Mouse (Mus musculus): ENCODE results near the gene Myof.

Myof gene

DNA sequence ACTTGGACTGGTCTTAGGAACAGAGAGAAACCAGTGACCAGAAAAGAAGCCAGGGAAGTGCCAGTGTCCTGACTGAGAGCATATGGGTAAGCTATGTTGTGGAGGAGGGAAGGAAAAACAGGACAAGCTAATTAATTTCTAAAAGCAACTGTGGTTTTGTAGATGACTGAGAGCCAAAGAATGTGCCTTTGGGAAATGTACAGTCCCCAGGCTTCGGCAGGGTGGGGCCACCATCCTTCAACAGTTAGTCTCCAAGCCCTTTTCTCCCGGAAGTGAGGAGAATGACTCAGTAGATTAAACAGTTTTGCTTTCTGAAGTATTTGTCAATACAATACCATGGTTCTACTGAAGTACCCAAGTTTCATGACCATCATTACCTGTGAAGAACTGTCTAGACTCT lies 5.1 kb downstream of the Myof start:
- peak; percentile 53 for DNase-seq

DNA sequence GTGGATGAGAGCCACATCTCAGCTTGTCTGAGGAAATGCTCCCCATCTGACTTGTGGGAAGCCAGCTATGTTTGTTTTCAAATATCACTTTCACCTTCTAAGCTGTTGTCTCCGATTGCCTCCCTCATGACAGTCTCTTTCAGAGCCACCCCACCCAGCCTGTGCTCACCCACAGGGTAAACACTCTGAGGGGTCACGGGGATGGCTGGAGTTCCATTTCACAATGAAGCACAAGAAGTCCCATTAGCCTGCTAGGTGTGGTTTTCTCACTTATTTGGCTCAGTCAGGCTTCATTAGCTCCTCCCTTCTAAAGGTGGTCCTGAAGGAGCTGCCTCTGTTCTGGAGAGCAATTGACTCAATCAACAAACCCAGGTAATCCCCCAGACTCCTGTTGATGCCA lies 7.6 kb downstream of the Myof start:
- DNase-seq, result no peak

DNA sequence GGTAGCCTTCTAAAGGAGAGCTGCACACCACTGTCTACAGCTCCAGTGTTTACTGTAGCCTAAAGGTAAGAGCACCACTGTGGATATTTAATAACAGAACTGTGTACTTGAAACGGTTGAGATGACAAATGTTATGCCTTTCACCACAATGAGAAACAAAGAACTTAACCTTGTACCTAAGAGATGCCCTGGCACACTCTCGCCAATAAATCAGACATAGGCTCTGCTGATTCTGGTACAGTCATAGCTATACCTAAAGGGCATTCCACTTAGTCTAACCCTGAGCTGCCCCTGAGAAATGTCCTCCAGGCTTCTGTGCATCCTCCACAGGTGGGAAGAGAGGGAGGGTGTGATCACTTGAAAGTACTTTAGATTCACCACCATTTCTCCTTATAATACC lies 8.7 kb downstream of the Myof start:
- DNase-seq, result no peak

DNA sequence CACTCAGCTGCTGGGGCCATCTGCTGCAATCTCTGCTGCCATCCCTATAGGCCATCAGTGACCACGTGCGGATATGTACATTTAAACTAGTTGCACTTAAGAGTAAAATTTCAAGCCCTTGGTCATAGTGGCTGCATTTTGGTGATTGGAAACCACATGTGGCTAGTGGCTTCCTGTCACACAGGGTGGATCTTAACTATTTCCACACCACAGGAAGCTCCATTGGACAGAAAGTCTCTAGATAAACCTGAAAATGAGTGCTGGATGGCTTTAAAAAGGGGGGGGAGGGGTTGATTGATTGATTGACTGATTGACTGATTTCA lies 9.7 kb downstream of the Myof start:
- no peak for DNase-seq

DNA sequence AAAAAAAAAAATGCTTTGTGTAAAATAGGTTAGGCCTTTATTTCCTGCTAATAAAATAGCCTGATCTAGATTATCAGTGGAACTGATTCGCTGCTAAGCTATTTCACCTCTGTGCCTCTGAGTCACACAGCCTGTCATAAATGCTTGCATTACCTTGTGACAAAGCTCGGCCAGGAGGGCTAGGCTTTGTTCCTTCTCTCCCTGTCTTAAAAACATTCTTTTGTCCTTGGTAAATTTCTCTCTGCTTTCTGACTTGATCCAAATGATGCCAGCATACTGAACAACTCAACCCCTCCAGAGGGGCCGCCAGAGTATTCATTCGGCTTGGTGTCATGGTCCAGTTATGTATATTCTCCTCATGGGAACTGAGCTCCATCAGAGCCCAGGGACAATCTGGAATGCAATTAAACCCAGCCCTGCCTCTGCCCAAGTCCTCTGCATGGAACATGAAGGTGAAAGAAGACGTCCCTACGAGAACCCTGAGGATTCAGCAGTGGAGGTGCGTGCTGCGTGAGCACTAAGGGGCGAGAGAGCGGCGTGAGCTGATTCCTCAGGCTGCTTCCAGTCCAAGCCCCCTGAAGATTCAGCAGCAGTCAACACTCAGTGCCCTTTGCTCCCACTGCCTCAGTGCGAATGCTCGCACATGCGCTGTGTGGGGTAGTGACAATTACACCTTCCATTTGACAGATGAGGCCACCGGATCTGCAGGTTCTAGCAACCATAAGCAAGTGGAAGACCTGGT lies 10.2 kb downstream of the Myof start:
- DNase-seq, result no peak

DNA sequence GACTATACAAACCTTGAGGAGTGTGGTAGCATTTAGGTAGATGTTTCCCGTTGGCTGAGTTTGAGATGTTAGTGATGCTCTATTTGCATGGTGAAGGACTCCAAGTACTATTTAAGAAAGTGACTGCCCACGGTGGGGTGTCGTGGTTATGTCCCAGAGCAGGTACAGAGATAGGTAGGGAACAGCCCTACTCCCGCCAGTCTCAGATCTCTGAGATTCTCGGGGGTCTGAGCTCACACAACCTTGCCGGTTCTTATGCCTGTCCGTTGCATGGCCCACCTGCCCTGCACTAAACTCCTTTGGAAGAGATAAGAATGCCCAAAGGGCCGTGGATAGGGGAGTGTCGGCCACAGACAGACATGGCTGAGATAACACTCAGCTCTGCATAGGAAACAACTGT lies 12.2 kb downstream of the Myof start:
- DNase-seq, result no peak

DNA sequence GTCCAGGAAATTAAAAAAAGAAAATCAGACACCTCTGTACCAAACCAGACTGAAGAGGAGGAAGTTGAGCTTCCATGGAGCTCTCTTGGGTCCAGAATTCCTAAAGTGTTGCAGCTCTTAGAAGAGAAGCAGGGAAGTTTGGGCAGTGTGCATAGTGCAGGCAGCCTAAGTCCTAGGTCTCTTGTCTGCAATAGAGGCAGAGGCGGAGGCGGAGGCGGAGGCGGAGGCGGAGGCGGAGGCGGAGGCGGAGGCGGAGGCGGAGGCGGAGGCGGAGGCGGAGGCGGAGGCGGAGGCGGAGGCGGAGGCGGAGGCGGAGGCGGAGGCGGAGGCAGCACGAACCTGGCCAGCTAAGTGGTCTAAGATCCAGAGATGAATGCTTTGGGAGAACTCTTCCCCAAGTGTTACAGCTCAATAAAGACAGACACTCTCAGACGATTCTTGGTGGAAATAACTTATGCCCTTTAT lies 12.7 kb downstream of the Myof start:
- peak; percentile 81 for DNase-seq

DNA sequence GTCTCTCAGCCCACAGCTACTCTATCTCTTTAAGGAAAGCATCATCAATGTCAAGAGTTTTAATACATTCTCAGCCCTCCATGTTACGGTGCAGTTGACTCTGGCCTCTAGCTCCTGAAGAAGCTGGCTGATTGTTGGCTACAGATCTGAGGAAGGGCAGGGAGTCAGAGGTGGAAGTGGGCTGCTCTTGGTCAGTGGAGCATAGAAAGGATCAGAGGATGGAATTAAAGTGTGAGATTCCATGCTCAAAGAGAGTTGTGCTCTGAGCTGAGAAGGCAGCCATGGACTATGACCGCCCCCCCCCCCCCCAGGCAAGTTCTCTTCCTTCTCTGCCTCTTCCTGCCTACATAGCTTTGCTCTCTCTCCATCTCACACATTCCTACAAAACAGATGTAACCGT lies 13.5 kb downstream of the Myof start:
- no peak for DNase-seq

DNA sequence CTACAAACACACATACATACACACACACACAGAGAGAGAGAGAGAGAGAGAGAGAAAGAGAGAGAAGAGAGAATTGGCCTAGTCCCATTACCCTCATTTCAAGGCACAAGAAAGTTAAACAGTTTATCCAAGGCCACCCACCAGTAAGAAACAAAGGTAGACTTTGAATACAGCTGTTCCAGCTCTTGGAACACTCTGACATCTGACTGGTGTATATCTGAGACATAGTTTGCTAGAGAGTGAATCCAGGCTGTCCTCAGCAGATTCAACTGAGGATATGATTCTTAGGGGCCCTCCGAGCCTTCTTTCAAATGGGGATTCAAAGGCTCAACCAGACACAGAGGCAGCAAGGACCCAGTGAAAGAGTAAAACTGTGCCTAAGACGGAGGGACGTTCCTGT lies 14.1 kb downstream of the Myof start:
- DNase-seq, result peak; percentile 51

DNA sequence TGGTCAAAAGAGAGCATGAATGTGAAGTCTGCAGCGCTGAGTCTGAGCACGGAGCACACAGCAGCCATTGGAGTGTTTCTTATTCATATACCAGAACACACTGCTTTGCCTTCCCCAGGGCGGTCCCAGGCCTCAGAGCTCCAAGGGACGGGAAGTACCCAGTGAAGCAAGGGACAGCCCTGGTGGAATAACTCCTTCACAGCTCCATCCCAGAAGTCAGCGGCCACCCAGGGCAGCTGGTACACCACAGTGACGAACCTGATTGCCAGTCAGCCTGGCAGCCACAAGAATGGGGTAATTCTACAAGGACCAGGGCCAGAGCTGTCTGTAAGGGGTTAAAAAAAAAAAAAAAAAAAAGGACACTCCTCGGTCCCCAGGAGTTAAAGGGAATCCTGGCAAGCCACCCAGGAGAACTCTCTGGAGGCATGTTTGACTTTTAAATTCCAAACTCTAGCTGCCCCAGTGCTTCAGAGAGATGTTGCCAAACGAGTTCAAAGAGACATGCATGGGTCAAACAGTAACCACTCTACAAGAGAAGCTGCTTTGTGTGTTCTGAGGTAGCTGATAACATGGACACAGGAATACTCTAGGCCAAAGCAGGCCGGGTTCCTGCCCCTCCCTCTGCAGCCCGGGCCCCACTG lies 15.4 kb downstream of the Myof start:
- DNase-seq, result peak; percentile 79

DNA sequence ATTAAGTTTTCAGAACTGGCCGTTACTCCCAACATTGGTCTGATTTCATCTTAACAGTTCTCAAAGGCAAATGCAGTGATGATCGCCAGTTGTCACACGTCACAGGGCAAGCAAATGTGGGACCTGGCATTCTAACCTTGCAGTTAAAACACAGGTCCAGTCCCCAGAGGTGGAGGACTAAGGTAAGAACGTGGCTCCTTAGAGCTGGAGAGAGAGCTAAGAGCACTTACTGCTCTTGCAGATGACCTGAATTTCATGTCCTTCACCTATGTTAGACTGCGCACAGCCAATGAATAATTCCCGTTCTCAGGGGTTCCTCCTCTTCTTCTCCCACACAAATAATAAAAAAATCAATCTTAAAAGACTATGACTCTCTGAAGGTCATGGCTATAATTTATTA lies 16.0 kb downstream of the Myof start:
- no peak for DNase-seq

DNA sequence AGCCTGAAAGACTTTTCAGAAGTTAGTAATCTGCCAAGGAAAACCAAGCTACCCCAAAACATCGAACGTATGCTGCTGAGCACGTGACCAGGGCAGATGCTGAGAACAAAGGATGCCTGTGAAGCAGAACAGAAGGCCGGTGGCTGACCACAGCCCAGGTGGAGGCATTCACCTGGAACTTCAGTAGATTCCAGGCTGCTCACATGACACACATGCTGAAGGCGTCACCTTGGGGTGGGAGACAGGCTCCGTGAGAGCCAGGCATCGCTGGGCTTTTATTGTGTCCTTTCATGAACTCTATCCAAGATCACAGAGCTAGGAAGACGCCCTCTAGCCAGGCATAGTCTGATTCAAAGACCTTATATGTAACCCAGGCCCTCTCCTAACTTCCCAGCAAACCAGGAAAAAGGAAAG lies 17.2 kb downstream of the Myof start:
- peak; percentile 43 for DNase-seq

DNA sequence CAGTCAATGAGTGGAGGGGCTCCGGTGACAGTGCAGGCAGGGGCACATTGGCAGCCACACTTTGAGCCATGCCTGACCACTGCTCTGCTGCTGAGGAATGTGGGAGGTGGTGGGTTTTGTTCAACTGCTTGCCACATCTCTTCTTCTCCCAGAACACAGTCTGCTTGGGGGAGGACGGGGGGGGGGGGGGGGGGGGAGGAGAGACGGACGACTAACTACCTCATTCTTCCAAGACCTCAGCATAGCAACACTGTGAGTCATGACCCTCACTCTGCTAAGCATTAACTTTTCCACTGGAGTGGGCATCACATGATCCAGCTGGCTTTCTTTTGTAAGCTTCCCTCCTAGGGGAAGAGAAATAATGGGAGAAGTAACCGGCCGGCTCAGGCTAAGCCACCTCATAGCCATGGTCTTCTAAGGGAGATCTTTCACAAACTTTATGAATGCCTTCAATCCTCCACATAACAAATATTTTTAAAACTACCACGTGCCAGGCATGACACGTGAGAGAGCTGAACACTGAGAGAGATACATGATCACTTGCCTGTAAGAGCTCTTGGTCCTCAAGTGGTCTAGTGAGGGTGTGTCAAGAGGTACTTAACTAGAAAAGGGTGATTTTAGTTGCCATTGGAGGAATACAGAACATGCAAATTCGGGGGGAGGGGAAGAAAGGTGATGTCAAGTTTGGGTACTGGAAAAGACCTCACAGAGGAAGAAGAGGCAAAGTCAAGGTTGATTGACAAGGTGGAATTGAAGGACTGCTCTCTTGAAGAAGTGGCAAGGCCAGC lies 17.9 kb downstream of the Myof start:
- DNase-seq, result peak; percentile 83

DNA sequence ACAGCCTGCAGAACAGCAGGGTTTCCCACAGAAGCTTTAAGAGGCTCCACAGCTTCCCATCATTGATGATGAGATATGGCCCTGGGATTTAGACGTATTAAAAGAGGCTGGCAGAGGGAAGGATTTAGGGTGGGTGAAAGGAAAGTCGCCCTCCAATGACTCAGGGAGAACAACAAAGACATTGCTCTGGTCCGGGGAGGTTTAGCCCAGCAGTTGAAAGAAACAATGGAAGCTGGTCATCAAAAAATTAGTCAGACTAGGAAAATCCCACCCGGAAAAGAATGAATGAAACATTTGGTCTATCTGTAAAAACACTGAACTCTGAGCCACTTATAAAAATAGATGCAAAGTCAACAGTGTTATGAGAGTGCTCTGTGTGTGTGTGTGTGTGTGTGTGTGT lies 19.8 kb downstream of the Myof start:
- DNase-seq, result no peak

DNA sequence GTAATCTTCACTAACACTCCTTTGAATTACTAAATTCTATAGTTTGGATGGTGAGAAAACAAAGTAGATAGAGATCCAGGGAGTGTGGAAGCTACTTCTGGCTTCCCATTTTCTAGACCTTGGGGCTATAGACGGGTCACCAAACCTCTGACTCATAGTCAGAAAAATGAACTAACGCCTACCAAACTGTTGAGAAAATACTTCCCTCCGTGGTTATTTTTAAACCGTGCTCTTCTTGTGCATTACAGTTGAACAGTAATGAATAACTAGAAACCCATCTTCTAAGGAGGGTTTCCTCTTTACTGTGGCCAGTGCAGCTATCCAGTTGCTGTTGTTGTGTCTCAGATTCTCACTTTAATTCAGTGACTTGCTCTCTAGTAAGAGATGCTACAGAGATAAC lies 20.7 kb downstream of the Myof start:
- no peak for DNase-seq

DNA sequence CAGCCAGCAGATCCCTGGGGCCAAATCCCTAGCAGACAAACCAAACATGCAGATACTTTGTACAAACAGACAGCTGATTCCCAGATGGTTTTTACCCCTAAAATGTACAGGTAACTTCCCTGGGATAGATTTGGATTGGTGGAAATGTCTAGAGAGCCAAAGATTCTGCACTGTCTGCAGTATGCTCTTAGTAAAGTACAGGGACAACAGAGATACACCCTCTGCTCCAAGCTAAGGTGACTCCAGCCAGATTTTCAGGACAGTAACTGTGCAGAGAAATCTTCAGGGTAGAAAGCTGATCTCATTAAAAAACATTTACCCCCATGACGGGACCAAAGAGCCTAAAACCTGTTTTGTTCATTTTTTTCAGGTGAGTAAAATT lies 27.5 kb downstream of the Myof start:
- DNase-seq, result no peak

DNA sequence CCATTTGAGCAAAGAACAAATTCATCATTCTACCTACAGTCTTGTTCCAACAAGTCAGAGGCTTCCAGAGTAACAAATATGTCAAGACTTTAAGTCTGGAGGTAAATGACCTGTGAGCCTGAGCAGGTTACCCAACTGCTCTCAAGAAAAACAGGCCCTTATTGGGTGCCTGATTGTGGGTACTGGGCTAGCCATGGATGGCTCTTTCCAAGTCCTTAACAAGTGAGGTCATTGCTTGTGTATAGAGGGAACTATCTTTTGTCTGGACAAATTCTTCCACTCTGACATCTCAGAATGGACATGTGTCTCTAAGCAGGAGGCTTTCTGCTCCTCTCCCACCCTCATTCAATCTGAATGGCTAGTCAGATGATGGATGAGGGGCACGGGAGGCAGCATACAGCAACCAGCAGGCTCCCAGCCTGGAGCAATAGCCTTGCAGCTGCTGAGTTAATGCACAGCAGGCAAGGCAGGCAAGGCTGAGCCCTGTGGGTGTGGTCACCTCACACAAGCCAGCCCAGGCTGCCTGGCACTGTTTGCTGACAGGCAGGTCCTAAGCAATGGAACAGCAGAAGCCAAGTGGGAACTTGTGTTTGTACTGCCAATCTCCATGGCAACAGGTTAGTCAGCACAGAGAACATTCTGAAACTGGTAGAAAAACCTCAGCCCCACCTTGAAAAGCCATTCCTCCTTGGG lies 28.1 kb downstream of the Myof start:
- peak; percentile 84 for DNase-seq

DNA sequence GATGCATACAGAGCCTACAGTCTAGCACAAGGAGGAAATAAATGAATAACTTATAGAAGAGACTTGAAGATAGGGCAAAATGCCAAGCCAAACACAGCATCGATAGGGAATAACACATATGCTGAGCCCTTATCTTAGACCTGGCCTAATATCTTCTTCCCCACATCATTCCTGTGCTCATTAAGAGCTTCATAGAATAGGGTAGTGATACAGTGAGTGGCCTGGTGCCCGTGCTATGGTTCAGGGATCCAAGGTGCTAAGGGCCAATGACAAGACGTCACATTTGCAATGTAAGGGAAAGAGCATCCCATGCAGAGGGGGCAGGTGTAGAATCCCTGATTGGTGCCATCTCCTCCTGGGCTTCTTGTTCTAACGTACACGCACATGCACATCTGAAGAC lies 28.9 kb downstream of the Myof start:
- DNase-seq, result no peak

DNA sequence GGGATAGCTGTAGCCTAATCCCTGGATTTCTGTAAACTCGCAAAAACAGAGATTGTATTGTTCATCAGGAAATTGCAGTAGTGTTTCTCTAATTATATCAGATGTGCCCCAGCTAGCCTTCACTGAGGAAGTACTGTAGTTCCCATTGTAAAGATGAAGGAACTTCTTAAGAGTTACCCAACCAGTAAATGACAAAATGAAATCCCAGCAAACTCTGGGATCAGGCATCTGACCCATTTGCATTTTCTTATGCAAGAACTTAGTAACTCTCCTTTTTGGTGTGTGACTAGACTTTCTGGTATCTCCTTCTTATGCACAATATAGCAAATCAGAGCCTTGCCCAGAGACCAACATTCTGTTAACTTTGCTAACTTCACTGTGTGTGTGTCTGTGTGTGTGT lies 32.0 kb downstream of the Myof start:
- no peak for DNase-seq

DNA sequence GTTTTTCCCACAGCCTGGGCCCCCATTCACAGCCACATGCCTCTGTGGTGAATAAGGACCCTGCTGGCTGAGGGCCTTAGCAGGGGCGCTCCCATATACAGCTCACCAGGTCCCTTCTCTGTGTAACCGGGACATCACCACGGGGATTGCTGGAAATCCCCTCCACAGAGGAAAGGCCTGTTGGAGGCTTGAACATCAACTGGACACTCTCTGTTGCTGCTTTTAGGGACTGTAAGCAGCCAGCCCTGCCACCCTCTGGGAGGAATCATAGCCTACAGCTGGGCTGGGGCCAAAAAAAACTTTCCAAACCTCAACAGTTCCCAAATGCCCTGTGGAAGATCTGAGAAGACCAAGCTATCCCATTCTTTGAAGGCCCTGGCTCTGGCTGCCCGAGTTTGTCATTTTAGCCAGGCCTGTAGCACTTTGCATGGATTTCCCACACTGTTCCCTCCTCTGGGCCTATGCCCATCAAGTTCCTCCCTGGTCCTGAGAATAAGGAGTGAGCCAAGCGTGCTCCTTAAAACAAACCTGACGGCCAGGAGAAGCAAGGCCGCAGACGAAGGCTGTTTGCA lies 38.5 kb downstream of the Myof start:
- peak; percentile 74 for DNase-seq

DNA sequence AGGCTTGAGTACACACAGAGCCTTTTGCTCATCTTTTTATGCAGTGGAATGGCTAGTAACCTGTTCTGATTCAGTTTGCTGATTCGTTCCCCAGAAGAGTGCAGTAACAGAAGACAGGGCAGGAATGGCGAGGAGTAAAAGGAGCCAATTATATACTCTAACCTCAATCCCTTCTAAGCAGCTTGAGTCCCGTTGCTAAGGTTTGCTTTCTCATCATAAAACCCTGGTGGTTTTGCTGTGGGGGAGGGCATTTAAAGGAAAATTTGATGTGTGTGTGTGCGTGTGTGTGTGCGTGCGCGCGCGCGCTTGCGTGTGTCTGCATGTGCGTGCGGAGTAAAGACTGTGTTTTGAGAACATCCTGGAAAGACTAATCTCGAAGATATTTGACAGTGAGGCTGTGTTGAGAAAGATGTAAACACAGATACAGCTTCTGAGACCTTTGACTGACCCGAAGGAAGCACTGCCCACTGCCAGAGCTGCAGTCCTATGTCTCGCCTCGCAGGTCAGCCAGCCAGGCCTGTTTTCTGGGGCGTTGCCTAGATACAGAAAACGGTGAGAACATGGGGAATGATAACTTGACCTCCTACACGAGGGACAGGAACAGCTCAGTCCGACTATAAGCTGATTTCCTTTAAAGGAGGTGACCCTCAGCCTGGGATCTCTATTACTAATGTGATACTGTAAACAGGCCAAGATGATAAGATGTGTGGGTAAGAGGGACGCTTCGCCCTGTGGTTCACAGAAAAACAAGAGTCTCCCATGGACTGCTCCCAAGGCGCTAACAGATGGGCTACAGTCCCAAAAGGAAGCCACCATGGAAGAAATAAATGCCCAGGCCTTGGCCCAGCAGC lies 39.5 kb downstream of the Myof start:
- peak; percentile 65 for DNase-seq

DNA sequence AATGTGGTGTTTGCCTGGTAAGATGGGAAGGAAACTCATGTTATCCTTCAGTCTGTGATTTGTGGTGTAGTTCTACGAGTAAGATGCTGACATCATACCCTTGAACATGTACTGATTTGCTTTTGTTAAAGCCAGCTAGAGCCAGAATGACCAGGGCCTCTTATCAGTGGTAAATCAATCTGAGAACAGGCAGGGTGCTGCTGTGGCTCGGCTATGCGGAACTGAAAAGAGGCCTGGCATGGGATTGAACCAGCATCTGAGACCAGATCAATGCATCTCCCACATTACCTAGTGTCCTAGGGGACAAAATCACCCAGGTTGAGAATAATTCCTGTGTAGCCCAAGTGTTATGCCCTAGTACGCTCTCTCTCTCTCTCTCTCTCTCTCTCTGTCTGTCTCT lies 40.6 kb downstream of the Myof start:
- no peak for DNase-seq
